Mouse (Mus musculus) B cell, adult 2 months (primary cell): Measurements from ENCODE around the gene Yod1.

Source experiments
- DNase-seq, 2 experiments: peaks; one replicate each; pipeline ENCODE4 v3.0.0; 2022

Yod1 gene

GRCm38 (mm10) chr1:130732706-130733658 is 15.9 kb downstream of the Yod1 start:
- no peak for DNase-seq

GRCm38 (mm10) chr1:130733671-130734070 is 16.5 kb downstream of the Yod1 start:
- no peak for DNase-seq

GRCm38 (mm10) chr1:130734452-130734851 is 17.3 kb downstream of the Yod1 start:
- DNase-seq = no peak

GRCm38 (mm10) chr1:130734852-130735251 is 17.7 kb downstream of the Yod1 start:
- DNase-seq = no peak

GRCm38 (mm10) chr1:130737411-130737881 is 20.3 kb downstream of the Yod1 start:
- DNase-seq = no peak

GRCm38 (mm10) chr1:130737916-130738315 is 20.8 kb downstream of the Yod1 start:
- DNase-seq = no peak

- DNase-seq = no peak
These were observed 21.5 kb downstream of the Yod1 start for GRCm38 (mm10) chr1:130738551-130739106.

GRCm38 (mm10) chr1:130739636-130740035 is 22.5 kb downstream of the Yod1 start:
- no peak for DNase-seq

- no peak for DNase-seq
These were observed 23.1 kb downstream of the Yod1 start for GRCm38 (mm10) chr1:130740227-130740648.

GRCm38 (mm10) chr1:130740781-130741720 is 23.9 kb downstream of the Yod1 start:
- DNase-seq = no peak

- DNase-seq = no peak
These were observed 25.1 kb downstream of the Yod1 start for GRCm38 (mm10) chr1:130742201-130742600.

GRCm38 (mm10) chr1:130743775-130744174 is 26.6 kb downstream of the Yod1 start:
- no peak for DNase-seq

- DNase-seq = no peak
These were observed 27.1 kb downstream of the Yod1 start for GRCm38 (mm10) chr1:130744217-130744616.

GRCm38 (mm10) chr1:130744961-130745360 is 27.8 kb downstream of the Yod1 start:
- no peak for DNase-seq

- no peak for DNase-seq
These were observed 28.5 kb downstream of the Yod1 start for GRCm38 (mm10) chr1:130745591-130745990.

GRCm38 (mm10) chr1:130746819-130747218 is 29.7 kb downstream of the Yod1 start:
- no peak for DNase-seq

GRCm38 (mm10) chr1:130759689-130760088 is 42.6 kb downstream of the Yod1 start:
- DNase-seq = no peak

- DNase-seq = no peak
These were observed 44.5 kb downstream of the Yod1 start for GRCm38 (mm10) chr1:130761597-130761996.

GRCm38 (mm10) chr1:130762045-130762760 is 45.1 kb downstream of the Yod1 start:
- no peak for DNase-seq

- no peak for DNase-seq
These were observed 46.9 kb downstream of the Yod1 start for GRCm38 (mm10) chr1:130764027-130764461.

- no peak for DNase-seq
These were observed 49.9 kb downstream of the Yod1 start for GRCm38 (mm10) chr1:130767066-130767465.

- no peak for DNase-seq
These were observed 52.8 kb downstream of the Yod1 start for GRCm38 (mm10) chr1:130769925-130770324.
